Mouse (Mus musculus) ES-E14 (cell line): ENCODE results near the gene 1700017N19Rik. TPM values are rescaled to one million over a fixed set of nuclear protein-coding genes. Genes with fewer than 3 reads are reported as not detected.
"Not testable (repeated sequence)": the region's sequence is repeated elsewhere in the genome, so short reads cannot be mapped to it uniquely, and the experiment has no call there.

Source experiments
- DNase-seq: peaks from one replicate; pipeline ENCODE4 v3.0.0-alpha.2; 2013; ENCODE audit warnings: low read depth, low spot score
- H3K27ac ChIP-seq: 2 replicates; pipeline ENCODE4 v1.5.1; 2012; ENCODE audit warnings: low read depth, mild to moderate bottlenecking, low read length, moderate library complexity, mixed read lengths; ENCODE audit not compliant: poor library complexity, insufficient read depth, severe bottlenecking
- H3K36me3 ChIP-seq: 2 replicates; pipeline ENCODE4 v1.6.1; 2012; ENCODE audit warnings: mild to moderate bottlenecking, low read length, moderate library complexity, mixed read lengths; ENCODE audit not compliant: control insufficient read depth, poor library complexity, insufficient read depth, severe bottlenecking
- H3K4me1 ChIP-seq, 2 experiments: fragments of 150-350 bp in 1 of 2; sonication (generic) in 1 of 2; 2 replicates each; pipeline ENCODE4 v1.6.1; 2012; ENCODE audit warnings: low read length in 2 of 2, mild to moderate bottlenecking in 1 of 2, mixed read lengths in 1 of 2; ENCODE audit not compliant: control insufficient read depth in 2 of 2, insufficient read depth in 2 of 2, poor library complexity in 1 of 2
- H3K4me3 ChIP-seq, 2 experiments: fragments of 150-350 bp in 1 of 2; sonication (generic) in 1 of 2; 2 replicates each; pipeline ENCODE4 v1.5.1; 2012; ENCODE audit warnings: low read length in 2 of 2, low read depth in 1 of 2, mild to moderate bottlenecking in 1 of 2, mixed read lengths in 1 of 2; ENCODE audit not compliant: insufficient read depth in 1 of 2, poor library complexity in 1 of 2, severe bottlenecking in 1 of 2
- H3K9ac ChIP-seq: 2 replicates; pipeline ENCODE4 v1.6.1; 2012; ENCODE audit warnings: low read depth, mild to moderate bottlenecking, low read length, mixed read lengths; ENCODE audit not compliant: poor library complexity, insufficient read depth, severe bottlenecking
- H3K9me3 ChIP-seq: fragments of 150-350 bp; sonication (generic); 2 replicates; pipeline ENCODE4 v1.6.1; 2012; ENCODE audit warnings: low read depth, mild to moderate bottlenecking, low read length; ENCODE audit not compliant: control insufficient read depth, insufficient read depth
- CHD2 ChIP-seq: IDR thresholded peaks from 2 replicates; pipeline ENCODE4 v1.6.1; 2014; ENCODE audit warnings: mild to moderate bottlenecking, low read depth, low read length, inconsistent platforms
- HCFC1 ChIP-seq: IDR thresholded peaks from 2 replicates; pipeline ENCODE4 v1.6.1; 2012; ENCODE audit warnings: low read length, inconsistent platforms, borderline replicate concordance; ENCODE audit not compliant: insufficient read depth
- MAFK ChIP-seq: IDR thresholded peaks from 2 replicates; pipeline ENCODE4 v1.6.1; 2014; ENCODE audit warnings: mild to moderate bottlenecking, low read depth, low read length, inconsistent platforms; ENCODE audit not compliant: insufficient read depth
- ZC3H11A ChIP-seq: IDR thresholded peaks from 2 replicates; pipeline ENCODE4 v1.6.1; 2012; ENCODE audit warnings: low read depth, mild to moderate bottlenecking, inconsistent platforms, low read length, borderline replicate concordance
- ZNF384 ChIP-seq: IDR thresholded peaks from 2 replicates; pipeline ENCODE4 v1.6.1; 2012; ENCODE audit warnings: low read depth, low read length, inconsistent platforms
- in situ Hi-C, 2 experiments: fragments of 600-800 bp; cut with MboI; formaldehyde crosslinking; loops; one replicate each; pipeline ENCODE4 v1.15.1; 2025; ENCODE audit warnings: low sequenced_read_pairs in 2 of 2, inconsistent platforms in 1 of 2; ENCODE audit not compliant: unreplicated experiment in 2 of 2
- total RNA-seq: library from RNA; depleted of rRNA; stranded (reverse); fragments of 300-350 nt; gene quantifications from 2 replicates; pipeline ENCODE4 v1.2.3, GENCODE M21; 2012; rRNA removed

Gene 1700017N19Rik
- total RNA-seq: not detected in 2 replicates

GRCm38 (mm10) chr10:100590323-100590722, at the start of gene 1700017N19Rik, which contains the start of gene 4930430F08Rik:
1700017N19Rik (plus strand) TSS chr10:100590484.
4930430F08Rik (minus strand) TSS chr10:100590423.
- Histone ChIP-seq H3K4me3 (peak within 1 kb of the TSS in 1 of 2 experiments; percentile 86; a peak in 2 of 4 replicates), H3K27ac (no peak within 1 kb of the TSS), H3K9ac (no peak within 1 kb of the TSS), H3K4me1 (0 out of 4 replicates have a peak, but pooled peaks cover 0 to 1% of the 10 kb centered on the region in 2 experiments), H3K9me3 (no peaks in the 10 kb centered on the region; the same call in 1 of the 2 replicates), H3K36me3 (peaks cover 3% of the 10 kb centered on the region; the same call in 1 of the 2 replicates)
- DNase-seq: no peak
- TF ChIP-seq HCFC1: no peak
- in situ Hi-C loops: no loop called here

- TF ChIP-seq ZC3H11A (no peak), CHD2 (no peak), MAFK (no peak), ZNF384 (no peak), HCFC1 (no peak)
Measured at GRCm38 (mm10) chr10:100556566-100557175, 33.6 kb upstream of the 1700017N19Rik start.

GRCm38 (mm10) chr10:100560194-100560883, 29.9 kb upstream of the 1700017N19Rik start:
- H3K36me3 ChIP-seq, H3K9ac ChIP-seq, H3K4me3 ChIP-seq, in situ Hi-C loops, H3K4me1 ChIP-seq, H3K9me3 ChIP-seq, DNase-seq, H3K27ac ChIP-seq: not testable (repeated sequence)

More at GRCm38 (mm10) chr10:100556566-100557175, 33.6 kb upstream of the 1700017N19Rik start:
- Histone ChIP-seq H3K4me3 (no peak overlapping the region), H3K27ac (no peak overlapping the region), H3K4me1 (no peaks in the 10 kb centered on the region), H3K9me3 (no peaks in the 10 kb centered on the region), H3K36me3 (no peaks in the 10 kb centered on the region), H3K9ac (no peak overlapping the region)
- no peak for DNase-seq
- in situ Hi-C loops: no loop called here

- Histone ChIP-seq H3K9me3 (no peaks in the 10 kb centered on the region), H3K36me3 (no peaks in the 10 kb centered on the region; the same call in 1 of the 2 replicates), H3K9ac (no peak overlapping the region), H3K4me1 (no peaks in the 10 kb centered on the region), H3K27ac (no peak overlapping the region), H3K4me3 (no peak overlapping the region)
- in situ Hi-C loops: no loop called here
- no peak for DNase-seq
- TF ChIP-seq CHD2 (no peak), ZC3H11A (no peak)
Measured at GRCm38 (mm10) chr10:100564112-100564511, 26.2 kb upstream of the 1700017N19Rik start.

GRCm38 (mm10) chr10:100571707-100572106, 18.6 kb upstream of the 1700017N19Rik start:
- Histone ChIP-seq H3K4me3 (no peak overlapping the region), H3K36me3 (peaks cover 7% of the 10 kb centered on the region), H3K9me3 (0 out of 2 replicates have a peak, but pooled peaks cover 1% of the 10 kb centered on the region), H3K27ac (no peak overlapping the region), H3K4me1 (no peaks in the 10 kb centered on the region), H3K9ac (no peak overlapping the region)
- in situ Hi-C loops: no loop called here
- TF ChIP-seq ZNF384 (no peak), CHD2 (no peak), HCFC1 (no peak), MAFK (0 out of 2 replicates have a peak, but pooled peaks have one; percentile 11)
- DNase-seq: no peak
